Mouse (Mus musculus) limb, embryonic 14.5 days (tissue): ENCODE data around the gene Pakap. TPM values are rescaled to one million over a fixed set of nuclear protein-coding genes. Genes with fewer than 3 reads are reported as not detected.

Source experiments
- ATAC-seq: fragments of 200-750 bp; cut with Nextera tagmentation; 2 replicates; pipeline ENCODE4 v1.8.0; 2017; ENCODE audit warnings: low read depth, moderate number of reproducible peaks, moderate TSS enrichment; ENCODE audit not compliant: low FRiP score
- DNase-seq: peaks from one replicate; pipeline ENCODE4 v3.0.0-alpha.2; 2015; ENCODE audit warnings: low spot score
- H3K27ac ChIP-seq: fragments of 300-500 bp; sonication (generic); replicated peaks from 2 replicates; pipeline ENCODE4 v1.5.1; 2014; ENCODE audit warnings: low read depth, mild to moderate bottlenecking, low read length, moderate library complexity, mixed read lengths
- H3K27me3 ChIP-seq: fragments of 300-500 bp; sonication (generic); 2 replicates; pipeline ENCODE4 v1.6.1; 2014; ENCODE audit warnings: low read length, mixed read lengths; ENCODE audit not compliant: control insufficient read depth, insufficient read depth
- H3K36me3 ChIP-seq: fragments of 300-500 bp; sonication (generic); 2 replicates; pipeline ENCODE4 v1.6.1; 2014; ENCODE audit warnings: mild to moderate bottlenecking, low read length, moderate library complexity, mixed read lengths; ENCODE audit not compliant: control insufficient read depth, insufficient read depth
- H3K4me1 ChIP-seq: fragments of 300-500 bp; sonication (generic); 2 replicates; pipeline ENCODE4 v1.6.1; 2014; ENCODE audit warnings: antibody characterized with exemption, low read length, mixed read lengths; ENCODE audit not compliant: control insufficient read depth, insufficient read depth
- H3K4me2 ChIP-seq: fragments of 300-500 bp; sonication (generic); replicated peaks from 2 replicates; pipeline ENCODE4 v1.6.1; 2014; ENCODE audit warnings: low read depth, mild to moderate bottlenecking, low read length, moderate library complexity; ENCODE audit not compliant: severe bottlenecking
- H3K4me3 ChIP-seq: fragments of 300-500 bp; sonication (generic); replicated peaks from 2 replicates; pipeline ENCODE4 v1.5.1; 2014; ENCODE audit warnings: low read length
- H3K9ac ChIP-seq: fragments of 300-500 bp; sonication (generic); 2 replicates; pipeline ENCODE4 v1.6.1; 2014; ENCODE audit warnings: mild to moderate bottlenecking, low read depth, low read length, moderate library complexity; ENCODE audit not compliant: severe bottlenecking
- H3K9me3 ChIP-seq: fragments of 300-500 bp; sonication (generic); 2 replicates; pipeline ENCODE4 v1.6.1; 2016; ENCODE audit warnings: low read length; ENCODE audit not compliant: control insufficient read depth
- POLR2A ChIP-seq: fragments of 200-500 bp; IDR thresholded peaks from 2 replicates; pipeline ENCODE4 v1.8.0; 2012; ENCODE audit warnings: inconsistent platforms, mild to moderate bottlenecking, moderate library complexity, borderline replicate concordance; ENCODE audit not compliant: insufficient read depth, insufficient read length; ENCODE audit errors: extremely low read depth
- WGBS: fragments of 180-500 bp; shearing (Covaris S2); extraction: QIAGEN DNeasy Blood & Tissue Kit; methylation state at CpG from one replicate; pipeline ENCODE4 v1.1.7; 2014; 5-methylcytosine and 5-hydroxymethylcytosine counted together
- polyA plus RNA-seq, 2 experiments: library from polyadenylated mRNA; depleted of rRNA in 1 of 2; stranded (reverse) in 1 of 2; unstranded in 1 of 2; fragments of >200 nt; fragmentation: Nextera tagmentation in 1 of 2; extraction: Ambion mirVana in 1 of 2; gene quantifications; 2 replicates each; pipeline versions ENCODE4 v1.2.1 to v1.2.3; 2012 to 2014

The Pakap gene
- polyA plus RNA-seq, 2 experiments: 6.4 to 26.9 TPM

DNA sequence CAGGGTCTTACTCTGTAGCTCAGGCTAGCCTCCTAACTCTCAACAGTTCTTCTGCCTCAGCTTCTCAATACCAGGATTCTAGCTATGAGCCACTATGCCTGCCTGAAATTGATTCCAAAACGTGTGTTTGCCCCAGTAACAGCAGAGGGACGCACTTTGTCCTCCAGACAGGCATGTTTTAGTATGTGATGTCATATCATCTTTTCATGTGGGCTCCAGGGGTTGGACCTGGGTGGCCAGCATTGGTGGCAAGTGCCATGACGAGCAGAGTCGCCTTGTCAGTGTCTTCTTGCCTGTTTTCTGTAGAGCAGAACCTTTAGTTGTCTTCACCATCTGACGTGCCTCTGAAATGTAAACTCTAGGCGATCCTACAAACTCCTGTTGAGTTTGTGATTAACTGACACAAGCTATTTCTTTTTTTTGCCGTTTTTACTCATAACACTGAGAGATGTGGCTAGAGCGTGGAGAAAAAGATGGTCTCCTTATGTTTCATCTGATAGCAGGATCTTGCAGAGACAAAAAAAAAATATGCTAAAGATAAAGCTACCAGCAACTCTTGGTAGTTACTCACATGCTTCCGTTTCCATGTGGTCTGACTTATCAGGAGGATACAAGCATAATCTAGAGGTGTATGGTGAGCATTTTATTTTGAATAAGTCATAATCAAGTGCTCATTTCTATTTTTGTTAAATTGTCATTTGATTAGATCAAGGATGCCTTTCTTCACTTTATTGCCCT lies 229.7 kb downstream of the Pakap start:
- H3K27ac ChIP-seq: no peak overlapping the region
- WGBS: 80% methylated on average over 9 of the region's 9 CpGs
- TF ChIP-seq POLR2A: no peak
- no peak overlapping the region for H3K9ac ChIP-seq
- H3K4me2 ChIP-seq: no peak overlapping the region
- no peaks in the 10 kb centered on the region for H3K36me3 ChIP-seq
- H3K4me1 ChIP-seq: peaks cover 11% of the 10 kb centered on the region; the same call in 1 of the 2 replicates
- DNase-seq: no peak
- H3K4me3 ChIP-seq: no peak overlapping the region
- no peak for ATAC-seq
- no peaks in the 10 kb centered on the region for H3K9me3 ChIP-seq
- no peaks in the 10 kb centered on the region for H3K27me3 ChIP-seq

DNA sequence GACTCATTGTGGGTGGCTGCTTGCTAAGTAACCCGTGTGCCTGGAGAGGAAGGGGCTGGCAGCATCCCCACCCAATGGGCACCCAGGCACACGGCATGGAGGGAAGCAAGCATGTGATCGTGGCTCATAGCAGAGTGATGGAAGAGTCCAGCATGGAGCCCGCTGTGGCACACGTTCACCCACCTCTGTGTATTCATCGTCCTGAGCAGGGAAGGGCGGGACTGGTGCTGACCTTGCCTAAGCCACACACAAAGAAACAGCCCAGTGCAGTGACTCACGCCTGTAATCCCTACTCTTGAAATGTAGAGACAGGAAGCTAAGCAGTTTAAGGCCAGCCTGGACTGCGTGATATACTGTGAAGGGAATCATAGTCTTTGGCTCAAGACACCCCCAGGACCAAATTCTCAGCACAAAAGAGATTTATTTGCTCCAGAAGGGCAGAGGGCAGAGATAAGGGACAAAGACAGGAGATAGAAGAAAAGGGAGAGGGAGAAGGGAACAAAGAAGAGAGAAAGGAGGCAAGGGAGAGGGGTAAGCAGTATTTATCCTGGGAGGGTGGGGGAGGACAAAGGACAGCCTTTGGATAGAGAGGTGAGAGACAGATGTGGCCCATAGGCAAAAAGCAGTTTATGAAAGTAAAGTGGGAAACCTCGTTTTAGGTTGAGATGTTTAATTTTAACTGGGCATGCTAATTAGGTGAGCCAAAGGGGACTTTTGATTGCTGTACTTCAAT lies 230.5 kb downstream of the Pakap start:
- no peak for TF ChIP-seq POLR2A
- ATAC-seq (no peak), DNase-seq (no peak)
- H3K9me3 ChIP-seq: no peaks in the 10 kb centered on the region
- H3K4me2 ChIP-seq: no peak overlapping the region
- 54% methylated on average over 10 of the region's 10 CpGs for WGBS
- H3K36me3 ChIP-seq: no peaks in the 10 kb centered on the region
- no peak overlapping the region for H3K27ac ChIP-seq
- H3K9ac ChIP-seq: no peak overlapping the region
- H3K27me3 ChIP-seq: no peaks in the 10 kb centered on the region
- H3K4me3 ChIP-seq: no peak overlapping the region
- peaks cover 11% of the 10 kb centered on the region; the same call in 1 of the 2 replicates for H3K4me1 ChIP-seq

DNA sequence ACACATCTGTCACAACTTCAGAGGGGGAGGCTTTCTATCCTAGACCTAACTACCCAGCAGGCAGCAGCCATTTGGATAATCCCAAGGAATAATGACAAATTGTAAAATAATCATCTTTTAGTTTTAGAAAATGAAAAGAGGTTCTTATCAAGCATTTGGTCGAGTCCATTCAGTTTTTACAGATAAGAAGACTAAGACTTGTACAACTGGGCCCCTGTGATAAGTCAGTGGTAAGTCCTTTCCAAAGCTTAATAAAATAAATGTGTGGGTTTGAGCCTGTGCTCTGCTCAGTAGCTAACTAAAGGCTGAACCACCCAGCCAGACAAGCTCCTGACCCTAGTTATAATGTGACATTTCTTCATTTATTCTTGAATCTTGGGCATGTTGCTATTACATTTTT lies 231.3 kb downstream of the Pakap start:
- Histone ChIP-seq H3K36me3 (no peaks in the 10 kb centered on the region), H3K4me3 (no peak overlapping the region), H3K27ac (no peak overlapping the region), H3K9me3 (no peaks in the 10 kb centered on the region), H3K9ac (no peak overlapping the region), H3K4me1 (peaks cover 5% of the 10 kb centered on the region; the same call in 1 of the 2 replicates), H3K4me2 (no peak overlapping the region), H3K27me3 (no peaks in the 10 kb centered on the region)
- ATAC-seq (no peak), DNase-seq (no peak)
- WGBS: 69% methylated on average over 1 of the region's 1 CpGs
- TF ChIP-seq POLR2A: no peak

DNA sequence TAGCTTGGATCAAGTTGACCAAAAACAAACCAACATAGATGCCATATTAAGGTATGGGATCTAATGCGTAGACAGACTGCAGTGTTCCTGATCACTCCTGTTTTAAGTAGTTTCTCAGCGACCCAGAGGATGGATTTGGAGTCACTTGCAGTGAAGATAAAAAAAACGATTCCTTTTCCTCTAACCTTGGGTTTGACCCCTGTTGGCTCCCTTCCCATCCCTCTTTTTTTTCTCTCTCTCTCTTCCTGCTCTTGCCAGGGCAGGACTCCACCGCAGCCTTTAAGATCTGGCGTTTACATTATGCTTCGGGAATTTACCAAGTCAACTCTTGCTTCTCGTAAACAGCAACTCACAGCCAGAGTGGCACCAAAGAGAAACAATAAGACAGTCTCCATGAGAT lies 233.3 kb downstream of the Pakap start:
- ATAC-seq (no peak), DNase-seq (no peak)
- H3K27ac ChIP-seq: no peak overlapping the region
- H3K4me3 ChIP-seq: no peak overlapping the region
- H3K27me3 ChIP-seq: no peaks in the 10 kb centered on the region
- H3K36me3 ChIP-seq: no peaks in the 10 kb centered on the region
- no peak overlapping the region for H3K9ac ChIP-seq
- H3K9me3 ChIP-seq: no peaks in the 10 kb centered on the region
- 70% methylated on average over 7 of the region's 7 CpGs for WGBS
- H3K4me2 ChIP-seq: no peak overlapping the region
- no peaks in the 10 kb centered on the region for H3K4me1 ChIP-seq
- TF ChIP-seq POLR2A: no peak

DNA sequence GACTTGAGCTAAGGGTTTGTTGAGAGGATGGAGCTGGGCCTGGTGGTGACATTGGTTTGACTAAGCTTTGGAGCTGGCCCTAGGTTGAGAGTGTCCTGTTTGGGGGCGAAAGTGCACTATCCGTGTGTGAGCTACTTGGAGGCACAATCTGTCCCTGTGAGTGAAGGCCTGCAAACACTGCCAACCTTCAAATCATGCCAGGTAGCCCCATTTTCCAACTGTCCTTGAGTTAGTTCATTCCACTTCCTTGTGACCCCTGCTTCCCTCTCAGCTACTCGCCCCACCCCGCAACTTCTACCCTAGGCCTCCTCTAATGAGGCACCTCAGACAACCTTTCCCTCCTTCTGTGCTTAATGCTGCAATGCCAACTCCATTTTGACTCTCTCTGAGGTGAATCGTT lies 234.0 kb downstream of the Pakap start:
- no peak overlapping the region for H3K4me3 ChIP-seq
- DNase-seq (no peak), ATAC-seq (no peak)
- no peaks in the 10 kb centered on the region for H3K4me1 ChIP-seq
- no peak for TF ChIP-seq POLR2A
- H3K9ac ChIP-seq: no peak overlapping the region
- H3K9me3 ChIP-seq: no peaks in the 10 kb centered on the region
- no peaks in the 10 kb centered on the region for H3K27me3 ChIP-seq
- WGBS: 95% methylated on average over 5 of the region's 5 CpGs
- no peak overlapping the region for H3K4me2 ChIP-seq
- H3K27ac ChIP-seq: no peak overlapping the region
- H3K36me3 ChIP-seq: no peaks in the 10 kb centered on the region
